Mouse (Mus musculus) kidney, postnatal 0 days (tissue): ENCODE data around the gene I830077J02Rik. TPM values are rescaled to one million over a fixed set of nuclear protein-coding genes. Genes with fewer than 3 reads are reported as not detected.
A peak's percentile ranks its signal among the peaks of the same experiment; 100 is the strongest.

ENCODE experiments used
- ATAC-seq: fragments of 200-750 bp; cut with Nextera tagmentation; replicated peaks from 2 replicates; pipeline ENCODE4 v1.8.0; 2017; ENCODE audit warnings: low read depth, moderate number of reproducible peaks, moderate TSS enrichment, moderate library complexity; ENCODE audit not compliant: low FRiP score
- DNase-seq: peaks from one replicate; pipeline ENCODE4 v3.0.0-alpha.2; 2016; ENCODE audit warnings: low spot score
- H3K27ac ChIP-seq: fragments of 300-500 bp; sonication (generic); 2 replicates; pipeline ENCODE4 v1.5.1; 2014; ENCODE audit warnings: mild to moderate bottlenecking
- H3K27me3 ChIP-seq: fragments of 300-500 bp; sonication (generic); 2 replicates; pipeline ENCODE4 v1.6.1; 2014; ENCODE audit warnings: low read length, mixed read lengths; ENCODE audit not compliant: insufficient read depth
- H3K36me3 ChIP-seq: fragments of 300-500 bp; sonication (generic); 2 replicates; pipeline ENCODE4 v1.6.1; 2014; ENCODE audit warnings: low read length, mixed read lengths; ENCODE audit not compliant: insufficient read depth
- H3K4me1 ChIP-seq: fragments of 300-500 bp; sonication (generic); replicated peaks from 2 replicates; pipeline ENCODE4 v1.6.1; 2014; ENCODE audit warnings: antibody characterized with exemption, low read length, mixed read lengths; ENCODE audit not compliant: insufficient read depth
- H3K4me2 ChIP-seq: fragments of 300-500 bp; sonication (generic); 2 replicates; pipeline ENCODE4 v1.6.1; 2014; ENCODE audit warnings: mild to moderate bottlenecking, low read length, moderate library complexity, mixed read lengths
- H3K4me3 ChIP-seq: fragments of 300-500 bp; sonication (generic); replicated peaks from 2 replicates; pipeline ENCODE4 v1.5.1; 2014; ENCODE audit warnings: low read depth, low read length
- H3K9ac ChIP-seq: fragments of 300-500 bp; sonication (generic); 2 replicates; pipeline ENCODE4 v1.6.1; 2014; ENCODE audit warnings: low read depth, low read length
- H3K9me3 ChIP-seq: fragments of 300-500 bp; sonication (generic); replicated peaks from 2 replicates; pipeline ENCODE4 v1.6.1; 2016; ENCODE audit warnings: low read length, inconsistent platforms, mixed read lengths
- CTCF ChIP-seq: IDR thresholded peaks from 2 replicates; pipeline ENCODE4 v1.5.1; 2016; ENCODE audit warnings: antibody characterized with exemption, low read depth, mild to moderate bottlenecking, moderate library complexity
- WGBS: fragments of 180-500 bp; shearing (Covaris S2); extraction: QIAGEN DNeasy Blood & Tissue Kit; methylation state at CpG from one replicate; pipeline ENCODE4 v1.1.7; 2014; 5-methylcytosine and 5-hydroxymethylcytosine counted together
- polyA plus RNA-seq: library from polyadenylated mRNA; unstranded; fragments of >200 nt; fragmentation: Nextera tagmentation; extraction: Ambion mirVana; gene quantifications from 2 replicates; pipeline ENCODE4 v1.2.1, GENCODE M21; 2015

Gene I830077J02Rik
- polyA plus RNA-seq, 1 experiment from 2014 or later, result 0.24 TPM

DNA sequence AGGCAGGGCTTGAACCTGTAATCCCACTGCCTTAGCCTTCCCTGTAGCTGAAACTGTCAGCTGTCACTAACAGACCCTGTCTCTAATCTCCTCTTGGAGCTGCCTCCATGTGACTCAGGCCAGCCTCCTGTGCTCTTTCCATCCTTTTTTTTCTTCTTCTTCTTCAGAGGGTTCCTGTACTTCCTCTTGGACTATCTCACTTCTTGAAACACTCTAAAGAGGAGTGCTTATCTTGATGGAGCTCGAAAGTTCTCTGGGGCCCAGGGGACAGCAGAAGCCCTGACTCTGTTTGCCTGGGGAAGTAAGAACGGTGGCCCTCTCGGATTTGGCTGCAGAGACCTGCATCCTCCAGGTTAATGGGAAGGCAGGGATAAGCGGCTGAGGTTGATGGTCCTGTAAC lies 28.3 kb downstream of the I830077J02Rik start:
- Histone ChIP-seq H3K9ac (no peak overlapping the region), H3K27ac (no peak overlapping the region), H3K4me2 (no peak overlapping the region), H3K4me1 (no peaks in the 10 kb centered on the region), H3K9me3 (no peaks in the 10 kb centered on the region), H3K4me3 (no peak overlapping the region), H3K27me3 (no peaks in the 10 kb centered on the region), H3K36me3 (no peaks in the 10 kb centered on the region)
- ATAC-seq (no peak), DNase-seq (no peak)
- 63% methylated on average over 4 of the region's 4 CpGs for WGBS
- TF ChIP-seq CTCF, result no peak

DNA sequence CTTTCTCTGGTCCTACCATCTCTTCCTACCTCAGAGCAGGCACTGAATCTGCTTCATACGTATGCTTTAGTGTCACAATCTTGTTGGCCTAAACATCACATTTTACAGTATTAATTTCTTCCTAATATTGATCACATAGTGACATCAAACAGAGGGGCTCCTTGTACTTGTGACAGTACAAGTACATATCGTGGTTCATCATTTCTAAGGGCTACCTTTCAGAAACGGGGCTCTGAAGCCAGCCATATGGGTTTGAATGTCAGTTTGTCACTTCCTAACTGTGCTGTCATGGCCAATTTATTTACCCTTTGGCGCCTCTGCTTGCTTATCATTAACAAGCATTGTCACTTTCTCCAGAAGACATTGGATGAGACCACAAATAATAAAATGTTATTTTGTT lies 31.0 kb downstream of the I830077J02Rik start:
- Histone ChIP-seq H3K4me2 (no peak overlapping the region), H3K4me1 (no peaks in the 10 kb centered on the region), H3K9ac (no peak overlapping the region), H3K27ac (no peak overlapping the region), H3K36me3 (no peaks in the 10 kb centered on the region), H3K27me3 (no peaks in the 10 kb centered on the region), H3K9me3 (no peaks in the 10 kb centered on the region), H3K4me3 (no peak overlapping the region)
- TF ChIP-seq CTCF, result no peak
- ATAC-seq, result no peak
- 77% methylated on average over 4 of the region's 4 CpGs for WGBS
- DNase-seq, result no peak

DNA sequence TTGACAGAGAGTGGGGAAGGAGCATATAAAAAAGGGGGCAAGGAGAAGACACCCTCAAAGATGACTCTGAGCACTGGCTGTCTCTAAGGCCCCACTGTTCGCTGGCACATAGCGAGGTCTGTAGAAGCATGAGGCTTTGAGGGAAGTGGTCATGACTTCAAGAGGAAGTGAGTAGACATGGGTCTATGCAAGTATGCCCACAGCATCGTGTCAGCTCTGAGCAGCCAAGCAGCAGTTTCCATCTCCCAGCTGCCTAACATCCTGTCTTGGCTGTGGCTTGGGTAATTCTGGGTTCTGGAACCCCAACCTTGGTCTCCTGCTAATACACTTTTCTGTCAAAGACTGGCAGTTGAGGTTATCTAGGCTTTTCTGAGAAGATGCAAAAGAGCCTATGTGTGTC lies 31.7 kb downstream of the I830077J02Rik start:
- Histone ChIP-seq H3K9ac (no peak overlapping the region), H3K4me2 (no peak overlapping the region), H3K27me3 (no peaks in the 10 kb centered on the region), H3K9me3 (no peaks in the 10 kb centered on the region), H3K4me3 (no peak overlapping the region), H3K27ac (no peak overlapping the region), H3K36me3 (no peaks in the 10 kb centered on the region), H3K4me1 (no peaks in the 10 kb centered on the region)
- WGBS, result 76% methylated on average over 3 of the region's 3 CpGs
- TF ChIP-seq CTCF, result no peak
- ATAC-seq (no peak), DNase-seq (no peak)

DNA sequence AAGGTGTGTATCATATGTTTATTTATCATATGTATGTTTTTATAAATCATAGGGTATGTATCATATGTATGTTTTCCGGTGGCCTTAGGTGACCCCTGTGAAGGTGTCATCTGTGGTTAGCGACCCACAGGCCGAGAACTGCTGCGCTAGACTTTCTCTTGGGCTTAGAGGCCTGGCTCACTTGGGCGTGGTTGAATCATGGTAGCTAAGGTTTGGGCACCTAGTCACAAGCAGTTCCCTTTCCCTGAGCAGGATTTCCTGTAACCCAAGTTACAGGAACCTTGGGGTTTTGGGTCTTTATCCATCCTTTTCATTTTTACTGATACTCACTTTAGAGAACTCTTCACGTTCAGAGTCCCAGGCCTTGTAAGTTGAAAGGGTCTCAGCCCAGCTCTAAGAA lies 32.2 kb downstream of the I830077J02Rik start:
- no peak for DNase-seq
- Histone ChIP-seq H3K9ac (no peak overlapping the region), H3K9me3 (no peaks in the 10 kb centered on the region), H3K36me3 (no peaks in the 10 kb centered on the region), H3K27ac (no peak overlapping the region), H3K4me1 (no peaks in the 10 kb centered on the region), H3K4me2 (no peak overlapping the region), H3K27me3 (no peaks in the 10 kb centered on the region), H3K4me3 (no peak overlapping the region)
- no peak for TF ChIP-seq CTCF
- no peak for ATAC-seq
- WGBS, result 75% methylated on average over 6 of the region's 6 CpGs

DNA sequence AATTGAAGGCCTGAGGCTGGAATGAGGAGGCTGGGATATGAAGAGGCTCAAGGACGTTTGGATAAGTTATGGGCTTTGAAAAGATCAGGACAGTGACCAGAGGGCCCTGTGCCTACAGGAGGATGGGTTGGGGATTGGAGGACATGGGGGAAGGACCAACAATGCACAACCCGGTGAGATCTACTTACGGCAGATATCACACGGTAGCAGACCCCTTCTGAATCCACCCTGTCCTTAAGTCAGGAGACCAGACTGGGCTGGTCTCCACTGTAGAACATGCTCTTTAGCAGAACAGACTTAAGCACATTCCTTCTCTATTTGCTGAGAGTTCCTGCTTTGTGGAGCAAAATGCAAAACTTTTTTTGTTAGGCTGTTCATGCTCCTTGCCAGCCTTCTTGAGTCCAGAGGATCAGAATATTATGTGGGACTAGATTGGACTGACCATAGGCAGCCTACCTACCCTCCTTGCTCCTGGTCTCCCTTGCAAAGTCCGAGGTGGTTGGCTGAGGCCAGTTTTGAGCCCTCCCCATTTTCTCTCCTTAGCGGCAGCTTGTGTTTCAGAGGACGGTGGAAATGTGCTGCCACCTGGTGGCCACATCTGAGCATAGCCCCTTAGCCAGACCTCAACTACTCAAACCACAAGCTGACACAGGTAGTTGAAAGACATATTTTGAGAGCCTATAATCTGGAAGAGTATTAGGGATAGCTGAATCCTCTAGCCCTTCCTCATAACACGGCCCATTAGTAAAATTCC lies 32.9 kb downstream of the I830077J02Rik start:
- no peaks in the 10 kb centered on the region for H3K27me3 ChIP-seq
- DNase-seq (peak; percentile 88), ATAC-seq (peak; percentile 66)
- H3K4me3 ChIP-seq, result no peak overlapping the region
- no peak overlapping the region for H3K4me2 ChIP-seq
- H3K4me1 ChIP-seq, result no peaks in the 10 kb centered on the region
- H3K27ac ChIP-seq, result no peak overlapping the region
- no peak overlapping the region for H3K9ac ChIP-seq
- H3K36me3 ChIP-seq, result no peaks in the 10 kb centered on the region
- TF ChIP-seq CTCF, result peak; percentile 98
- no peaks in the 10 kb centered on the region for H3K9me3 ChIP-seq
- 41% methylated on average over 8 of the region's 8 CpGs for WGBS

DNA sequence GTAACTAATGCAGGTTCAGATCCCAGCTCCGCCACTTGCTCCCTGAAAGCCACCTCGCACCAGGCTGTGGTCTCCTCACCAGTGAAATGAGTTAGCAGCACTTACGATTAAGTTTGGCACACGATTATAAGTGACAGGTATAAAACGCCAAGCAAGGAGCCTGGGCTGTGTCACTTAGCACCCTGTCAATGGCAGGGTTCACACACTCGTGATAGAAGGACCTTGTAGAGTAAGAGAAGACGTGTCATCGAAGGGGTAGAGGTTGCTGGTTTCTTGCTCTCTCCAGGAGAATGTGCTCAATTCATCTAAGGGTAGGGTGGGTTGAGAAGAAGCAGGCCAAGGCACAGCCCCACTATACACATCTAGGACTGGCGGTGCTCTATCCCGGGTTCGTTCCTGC lies 33.6 kb downstream of the I830077J02Rik start:
- DNase-seq (no peak), ATAC-seq (no peak)
- 91% methylated on average over 11 of the region's 11 CpGs for WGBS

DNA sequence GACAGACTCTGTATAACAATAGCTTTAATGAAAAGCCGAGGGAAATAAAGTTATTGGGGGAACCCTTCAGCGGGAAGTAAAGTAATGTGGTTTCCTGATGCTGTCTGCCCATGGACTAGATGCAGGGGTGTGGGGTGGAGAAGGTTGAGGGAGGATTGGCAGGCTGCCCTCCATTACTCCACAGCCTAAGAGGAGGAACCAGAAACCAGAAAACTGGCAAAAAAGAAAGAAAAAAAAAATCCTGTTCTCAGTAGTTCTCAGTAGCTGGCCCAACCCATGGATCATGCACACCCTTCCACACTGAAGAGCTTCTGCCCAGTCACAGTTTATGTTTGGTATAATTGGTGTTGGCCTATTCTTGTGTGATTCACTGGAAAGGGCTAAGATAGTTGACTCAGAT lies 34.1 kb downstream of the I830077J02Rik start:
- Histone ChIP-seq H3K4me1 (0 out of 2 replicates have a peak, but pooled peaks cover 3% of the 10 kb centered on the region), H3K36me3 (no peaks in the 10 kb centered on the region), H3K4me2 (no peak overlapping the region), H3K27ac (no peak overlapping the region), H3K9me3 (no peaks in the 10 kb centered on the region), H3K27me3 (no peaks in the 10 kb centered on the region), H3K9ac (no peak overlapping the region), H3K4me3 (no peak overlapping the region)
- no peak for DNase-seq
- TF ChIP-seq CTCF, result no peak
- no peak for ATAC-seq
- 65% methylated on average over 2 of the region's 2 CpGs for WGBS

More for the DNA sequence above, 33.6 kb downstream of the I830077J02Rik start:
- TF ChIP-seq CTCF, result no peak
- no peak overlapping the region for H3K27ac ChIP-seq
- H3K4me2 ChIP-seq, result no peak overlapping the region
- H3K4me3 ChIP-seq, result no peak overlapping the region
- no peaks in the 10 kb centered on the region for H3K27me3 ChIP-seq
- H3K9ac ChIP-seq, result no peak overlapping the region
- no peaks in the 10 kb centered on the region for H3K9me3 ChIP-seq
- H3K36me3 ChIP-seq, result no peaks in the 10 kb centered on the region
- 0 out of 2 replicates have a peak, but pooled peaks cover 3% of the 10 kb centered on the region for H3K4me1 ChIP-seq
